Mouse (Mus musculus): ENCODE measurements around the gene Catsperg1.

- TF ChIP-seq EP300 (IDR thresholded peaks at IDR 0.05; ENCODE audit: low read length) (no peak), POLR2A (IDR thresholded peaks at IDR 0.05; ENCODE audit: low read depth, low read length) (no peak), TBP (conservative IDR thresholded peaks at IDR 0.05; ENCODE audit: low read depth, low read length) (no peak), IRF4 (IDR thresholded peaks at IDR 0.05; ENCODE audit: low read depth, low read length) (no peak), CTCF (conservative IDR thresholded peaks at IDR 0.05 in 1 of 2, IDR thresholded peaks at IDR 0.05 in 1 of 2; ENCODE audit: low read depth in 2 of 2, low read length in 2 of 2) (no peak), MEF2A (IDR thresholded peaks at IDR 0.05; ENCODE audit: borderline replicate concordance, low read depth, low read length) (no peak), BHLHE40 (IDR thresholded peaks at IDR 0.05; ENCODE audit: low read depth, low read length) (no peak), TCF12 (IDR thresholded peaks at IDR 0.05; ENCODE audit: low read depth, low read length) (no peak), RAD21 (IDR thresholded peaks at IDR 0.05; ENCODE audit: low read depth, low read length) (no peak), MYC (IDR thresholded peaks at IDR 0.05; ENCODE audit: low read depth, low read length) (no peak), CHD2 (IDR thresholded peaks at IDR 0.05; ENCODE audit: low read length) (no peak), MXI1 (IDR thresholded peaks at IDR 0.05; ENCODE audit: low read depth, low read length) (no peak), CHD1 (IDR thresholded peaks at IDR 0.05; ENCODE audit: low read depth, low read length) (no peak), HCFC1 (IDR thresholded peaks at IDR 0.05; ENCODE audit: low read depth, low read length) (no peak)
These were observed 46.2 kb downstream of the Catsperg1 start for GRCm38 (mm10) chr7:29167656-29168055.

Data from CH12.LX (cell line).